Mouse (Mus musculus): ENCODE data around the gene Plvap.

GRCm38 (mm10) chr8:71497881-71498501 is 13.6 kb downstream of the Plvap start:
- no peak for TF ChIP-seq CTCF (IDR thresholded peaks at IDR 0.05; ENCODE audit: insufficient read depth, low read length)
- no peak for TF ChIP-seq POLR2A (IDR thresholded peaks at IDR 0.05; ENCODE audit: borderline replicate concordance, extremely low read depth, low read depth, low read length)
